Mouse (Mus musculus): Measurements from ENCODE around the gene Cgrrf1. TPM values are rescaled to one million over a fixed set of nuclear protein-coding genes. Genes with fewer than 3 reads are reported as not detected.

The Cgrrf1 gene
- total RNA-seq, 1 experiment: 6.6 TPM

DNA sequence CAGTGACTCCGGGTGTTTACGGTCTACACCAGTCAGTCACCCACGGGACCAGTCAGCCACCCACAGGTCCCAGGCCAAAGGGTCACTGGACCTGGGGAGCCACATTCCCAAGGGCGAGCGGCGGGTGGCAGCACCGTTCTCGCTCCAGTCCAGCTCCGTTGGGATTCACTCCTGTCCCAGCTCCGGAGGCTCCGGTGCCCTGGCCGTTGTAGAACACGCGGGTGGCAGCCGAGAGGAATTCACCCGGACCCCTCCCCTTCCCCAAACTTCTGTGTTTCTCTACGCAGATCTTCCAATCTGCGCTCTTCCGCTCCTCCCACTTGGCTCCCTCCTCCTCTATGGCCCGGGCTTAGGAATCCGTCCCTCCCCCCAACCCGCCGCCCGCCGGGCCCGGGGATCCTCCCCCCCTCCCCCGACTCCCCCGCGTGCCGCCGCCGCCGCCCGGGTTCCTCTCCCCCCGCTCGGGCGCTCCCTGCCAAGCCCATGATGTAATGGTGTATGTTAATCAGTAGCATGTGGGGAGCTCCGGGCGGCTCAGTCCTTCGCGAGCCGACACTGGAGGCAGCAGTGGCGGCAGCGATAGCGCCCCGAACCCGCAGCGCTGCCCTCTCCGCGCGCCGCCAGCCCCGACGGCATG lies 50.6 kb downstream of the Cgrrf1 start, which contains the start of gene Samd4:
Samd4 (plus strand) TSS at position 424 of the 637 bp plus-strand sequence.
- Histone ChIP-seq H3K4me3 (ENCODE audit: insufficient read depth in 1 of 2, low read depth in 1 of 2, low read length in 2 of 2, poor library complexity in 1 of 2, severe bottlenecking in 1 of 2) (peak within 1 kb of the TSS; percentile 72 to 85), H3K27ac (ENCODE audit: insufficient read depth, low read depth, low read length, poor library complexity, severe bottlenecking) (no peak within 1 kb of the TSS), H3K9ac (ENCODE audit: insufficient read depth, low read depth, low read length, poor library complexity, severe bottlenecking) (peak within 1 kb of the TSS; percentile 72), H3K36me3 (ENCODE audit: control insufficient read depth, insufficient read depth, low read length, poor library complexity, severe bottlenecking) (no peaks in the 10 kb centered on the region), H3K9me3 (ENCODE audit: control insufficient read depth, insufficient read depth, low read depth, low read length) (no peaks in the 10 kb centered on the region), H3K4me1 (ENCODE audit: control insufficient read depth in 2 of 2, insufficient read depth in 2 of 2, low read length in 2 of 2, poor library complexity in 1 of 2) (peaks cover 0 to 5% of the 10 kb centered on the region in 2 experiments; a peak in 1 of 4 replicates)
- peak; percentile 54 for DNase-seq (ENCODE audit: low read depth, low spot score)
- TF ChIP-seq MAFK (IDR thresholded peaks at IDR 0.05; ENCODE audit: insufficient read depth, low read depth, low read length) (no peak), HCFC1 (IDR thresholded peaks at IDR 0.05; ENCODE audit: borderline replicate concordance, insufficient read depth, low read length) (no peak), CHD2 (IDR thresholded peaks at IDR 0.05; ENCODE audit: low read depth, low read length) (no peak)
- in situ Hi-C loops (cut with MboI; ENCODE audit: low sequenced_read_pairs in 2 of 2, unreplicated experiment in 2 of 2): no loop called here

GRCm38 (mm10) chr14:46883068-46883870 lies 51.3 kb downstream of the Cgrrf1 start:
- peaks cover 0 to 5% of the 10 kb centered on the region in 2 experiments; a peak in 1 of 4 replicates for H3K4me1 ChIP-seq (ENCODE audit: control insufficient read depth in 2 of 2, insufficient read depth in 2 of 2, low read length in 2 of 2, poor library complexity in 1 of 2)
- TF ChIP-seq MAFK (IDR thresholded peaks at IDR 0.05; ENCODE audit: insufficient read depth, low read depth, low read length) (no peak), HCFC1 (IDR thresholded peaks at IDR 0.05; ENCODE audit: borderline replicate concordance, insufficient read depth, low read length) (no peak), CHD2 (IDR thresholded peaks at IDR 0.05; ENCODE audit: low read depth, low read length) (no peak), ZC3H11A (IDR thresholded peaks at IDR 0.05; ENCODE audit: borderline replicate concordance, low read depth, low read length) (no peak), ZNF384 (IDR thresholded peaks at IDR 0.05; ENCODE audit: low read depth, low read length) (no peak)
- in situ Hi-C loops (cut with MboI; ENCODE audit: low sequenced_read_pairs in 2 of 2, unreplicated experiment in 2 of 2): no loop called here

DNA sequence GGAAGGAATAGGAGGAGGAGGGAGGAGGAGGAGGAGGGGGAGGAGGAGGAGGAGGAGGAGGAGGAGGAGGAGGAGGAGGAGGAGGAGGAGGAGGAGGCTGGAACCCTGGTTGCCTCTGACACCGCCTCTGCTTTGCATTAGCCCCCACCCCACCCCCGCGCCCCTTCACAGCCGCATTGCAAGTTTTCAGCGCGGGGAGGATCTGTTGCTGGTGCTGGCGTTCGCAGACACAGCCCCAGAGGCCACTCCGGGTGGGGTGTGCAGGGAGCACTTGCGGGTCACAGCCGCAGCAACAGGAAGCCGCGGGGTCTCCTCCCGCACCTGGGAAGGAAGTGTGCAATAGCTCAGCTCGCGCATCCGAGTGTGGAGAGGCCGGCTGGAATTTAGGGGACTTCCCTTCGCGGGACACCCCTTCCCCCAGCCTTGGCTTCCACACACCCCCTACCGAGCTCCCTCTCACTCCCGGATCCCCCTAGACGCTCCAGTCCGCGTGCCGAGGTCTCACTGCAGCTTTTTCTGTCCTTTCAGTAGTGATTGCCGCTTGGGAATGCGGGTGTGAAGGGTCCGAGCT lies 52.0 kb downstream of the Cgrrf1 start:
- DNase-seq (ENCODE audit: low read depth, low spot score): no peak
- Histone ChIP-seq H3K36me3 (ENCODE audit: control insufficient read depth, insufficient read depth, low read length, poor library complexity, severe bottlenecking) (no peaks in the 10 kb centered on the region), H3K4me1 (ENCODE audit: control insufficient read depth in 2 of 2, insufficient read depth in 2 of 2, low read length in 2 of 2, poor library complexity in 1 of 2) (peaks cover 0 to 5% of the 10 kb centered on the region in 2 experiments; a peak in 1 of 4 replicates), H3K27ac (ENCODE audit: insufficient read depth, low read depth, low read length, poor library complexity, severe bottlenecking) (no peak overlapping the region), H3K4me3 (ENCODE audit: insufficient read depth in 1 of 2, low read depth in 1 of 2, low read length in 2 of 2, poor library complexity in 1 of 2, severe bottlenecking in 1 of 2) (peak overlapping the region; percentile 72 to 85), H3K9me3 (ENCODE audit: control insufficient read depth, insufficient read depth, low read depth, low read length) (no peaks in the 10 kb centered on the region), H3K9ac (ENCODE audit: insufficient read depth, low read depth, low read length, poor library complexity, severe bottlenecking) (0 out of 2 replicates have a peak overlapping the region, but pooled peaks have one; percentile 1)
- in situ Hi-C loops (cut with MboI; ENCODE audit: low sequenced_read_pairs in 2 of 2, unreplicated experiment in 2 of 2): no loop called here
- TF ChIP-seq MAFK (IDR thresholded peaks at IDR 0.05; ENCODE audit: insufficient read depth, low read depth, low read length) (no peak), CHD2 (IDR thresholded peaks at IDR 0.05; ENCODE audit: low read depth, low read length) (no peak), HCFC1 (IDR thresholded peaks at IDR 0.05; ENCODE audit: borderline replicate concordance, insufficient read depth, low read length) (no peak), ZNF384 (IDR thresholded peaks at IDR 0.05; ENCODE audit: low read depth, low read length) (no peak), ZC3H11A (IDR thresholded peaks at IDR 0.05; ENCODE audit: borderline replicate concordance, low read depth, low read length) (no peak)

More at GRCm38 (mm10) chr14:46883068-46883870, 51.3 kb downstream of the Cgrrf1 start:
- H3K36me3 ChIP-seq (ENCODE audit: control insufficient read depth, insufficient read depth, low read length, poor library complexity, severe bottlenecking): no peaks in the 10 kb centered on the region
- peak overlapping the region; percentile 72 to 85 for H3K4me3 ChIP-seq (ENCODE audit: insufficient read depth in 1 of 2, low read depth in 1 of 2, low read length in 2 of 2, poor library complexity in 1 of 2, severe bottlenecking in 1 of 2)
- peak overlapping the region; percentile 72 for H3K9ac ChIP-seq (ENCODE audit: insufficient read depth, low read depth, low read length, poor library complexity, severe bottlenecking)
- no peaks in the 10 kb centered on the region for H3K9me3 ChIP-seq (ENCODE audit: control insufficient read depth, insufficient read depth, low read depth, low read length)
- H3K27ac ChIP-seq (ENCODE audit: insufficient read depth, low read depth, low read length, poor library complexity, severe bottlenecking): no peak overlapping the region
- DNase-seq (ENCODE audit: low read depth, low spot score): peak; percentile 25

DNA sequence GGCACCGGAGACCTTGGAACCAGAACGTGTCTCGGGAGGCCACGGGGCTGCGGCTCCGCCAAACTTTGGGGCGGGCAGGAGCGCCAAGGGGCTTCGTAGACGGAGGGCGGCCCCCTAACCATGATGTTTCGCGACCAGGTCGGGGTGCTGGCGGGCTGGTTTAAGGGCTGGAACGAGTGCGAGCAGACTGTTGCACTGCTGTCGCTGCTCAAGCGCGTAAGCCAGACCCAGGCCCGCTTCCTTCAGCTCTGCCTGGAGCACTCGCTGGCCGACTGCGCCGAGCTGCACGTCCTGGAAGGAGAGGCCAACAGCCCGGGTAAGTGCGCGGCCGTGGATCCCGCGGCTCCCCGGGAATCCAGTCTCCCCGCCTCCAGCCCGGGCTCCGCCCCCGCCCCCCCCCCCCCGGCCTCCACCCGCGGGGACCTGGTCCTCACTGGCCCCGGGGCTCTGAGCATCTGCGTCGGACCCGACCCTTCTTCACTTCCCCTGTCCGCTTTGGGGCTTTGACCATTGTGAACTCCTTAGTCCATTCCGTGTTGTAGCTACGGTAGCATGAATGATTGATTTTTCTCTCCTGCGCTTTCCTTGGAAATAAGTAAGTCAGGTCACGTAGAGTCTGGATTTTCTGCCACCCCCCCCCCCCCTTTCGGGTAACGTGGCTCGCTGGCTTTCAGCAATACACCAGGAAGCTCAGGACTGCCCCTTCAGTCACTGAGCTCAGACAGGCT lies 52.9 kb downstream of the Cgrrf1 start:
- TF ChIP-seq ZNF384 (IDR thresholded peaks at IDR 0.05; ENCODE audit: low read depth, low read length): no peak
- no peak for TF ChIP-seq HCFC1 (IDR thresholded peaks at IDR 0.05; ENCODE audit: borderline replicate concordance, insufficient read depth, low read length)
- no peak for TF ChIP-seq CHD2 (IDR thresholded peaks at IDR 0.05; ENCODE audit: low read depth, low read length)
- TF ChIP-seq ZC3H11A (IDR thresholded peaks at IDR 0.05; ENCODE audit: borderline replicate concordance, low read depth, low read length): no peak
- TF ChIP-seq MAFK (IDR thresholded peaks at IDR 0.05; ENCODE audit: insufficient read depth, low read depth, low read length): no peak
- in situ Hi-C loops (cut with MboI; ENCODE audit: low sequenced_read_pairs in 2 of 2, unreplicated experiment in 2 of 2): no loop called here
- no peaks in the 10 kb centered on the region for H3K36me3 ChIP-seq (ENCODE audit: control insufficient read depth, insufficient read depth, low read length, poor library complexity, severe bottlenecking)
- no peak overlapping the region for H3K27ac ChIP-seq (ENCODE audit: insufficient read depth, low read depth, low read length, poor library complexity, severe bottlenecking)
- H3K4me3 ChIP-seq (ENCODE audit: insufficient read depth in 1 of 2, low read depth in 1 of 2, low read length in 2 of 2, poor library complexity in 1 of 2, severe bottlenecking in 1 of 2): peak overlapping the region; percentile 61 to 85
- no peak for DNase-seq (ENCODE audit: low read depth, low spot score)
- peak overlapping the region; percentile 50 for H3K9ac ChIP-seq (ENCODE audit: insufficient read depth, low read depth, low read length, poor library complexity, severe bottlenecking)
- H3K9me3 ChIP-seq (ENCODE audit: control insufficient read depth, insufficient read depth, low read depth, low read length): no peaks in the 10 kb centered on the region
- H3K4me1 ChIP-seq (ENCODE audit: control insufficient read depth in 2 of 2, insufficient read depth in 2 of 2, low read length in 2 of 2, poor library complexity in 1 of 2): peaks cover 0 to 5% of the 10 kb centered on the region in 2 experiments; a peak in 1 of 4 replicates
